Mouse (Mus musculus): ENCODE measurements around the gene Reck. TPM values are rescaled to one million over a fixed set of nuclear protein-coding genes. Genes with fewer than 3 reads are reported as not detected.

Gene Reck
- total and polyA plus RNA-seq, 2 experiments from 2014 or later = 4.1 to 5.6 TPM

GRCm38 (mm10) chr4:43942421-43942820 is 67.1 kb downstream of the Reck start:
- no peak overlapping the region for H3K27ac ChIP-seq (ENCODE audit: low read depth)
- H3K9me3 ChIP-seq (replicated peaks; ENCODE audit: control insufficient read depth, low read length) = no peaks in the 10 kb centered on the region
- no peaks in the 10 kb centered on the region for H3K4me1 ChIP-seq (ENCODE audit: control insufficient read depth, insufficient read depth)
- peaks cover 20% of the 10 kb centered on the region for H3K36me3 ChIP-seq (replicated peaks; ENCODE audit: control insufficient read depth, insufficient read depth, low read length)
- no peak for TF ChIP-seq EP300 (IDR thresholded peaks at IDR 0.05; ENCODE audit: low read depth)
- TF ChIP-seq CTCF (IDR thresholded peaks at IDR 0.05; ENCODE audit: low read depth) = no peak
- 89% methylated on average over 8 of the region's 8 CpGs for WGBS
- ATAC-seq (ENCODE audit: insufficient read depth, low read depth) (no peak), DNase-seq (ENCODE audit: low spot score) (no peak)
- H3K9ac ChIP-seq (replicated peaks; ENCODE audit: low read depth, low read length) = no peak overlapping the region
- H3K4me3 ChIP-seq (ENCODE audit: low read depth, low read length) = no peak overlapping the region
- no peaks in the 10 kb centered on the region for H3K27me3 ChIP-seq (ENCODE audit: control insufficient read depth, insufficient read depth, low read length)
- no peak overlapping the region for H3K4me2 ChIP-seq (ENCODE audit: low read depth, low read length)

- Histone ChIP-seq H3K4me2 (ENCODE audit: low read depth, low read length) (no peak overlapping the region), H3K9ac (replicated peaks; ENCODE audit: low read depth, low read length) (no peak overlapping the region), H3K27me3 (ENCODE audit: control insufficient read depth, insufficient read depth, low read length) (no peaks in the 10 kb centered on the region), H3K4me1 (ENCODE audit: control insufficient read depth, insufficient read depth) (no peaks in the 10 kb centered on the region), H3K27ac (ENCODE audit: low read depth) (no peak overlapping the region), H3K9me3 (replicated peaks; ENCODE audit: control insufficient read depth, low read length) (no peaks in the 10 kb centered on the region), H3K4me3 (ENCODE audit: low read depth, low read length) (no peak overlapping the region), H3K36me3 (replicated peaks; ENCODE audit: control insufficient read depth, insufficient read depth, low read length) (no peaks in the 10 kb centered on the region; the same call in 1 of the 2 replicates)
- no peak for TF ChIP-seq EP300 (IDR thresholded peaks at IDR 0.05; ENCODE audit: low read depth)
- no peak for TF ChIP-seq CTCF (IDR thresholded peaks at IDR 0.05; ENCODE audit: low read depth)
- DNase-seq (ENCODE audit: low spot score) = no peak
- WGBS = 91% methylated on average over 2 of the region's 2 CpGs
- ATAC-seq (ENCODE audit: insufficient read depth, low read depth) = no peak
Measured at GRCm38 (mm10) chr4:43947571-43947970, 72.2 kb downstream of the Reck start.

GRCm38 (mm10) chr4:43957292-43957845 is 82.0 kb downstream of the Reck start, which contains the start of gene Glipr2:
Gene Glipr2, plus strand, starts transcription at chr4:43957401.
- 0% methylated on average over 45 of the region's 45 CpGs for WGBS
- peak; percentile 90 for ATAC-seq (ENCODE audit: insufficient read depth, low read depth)
- no peaks in the 10 kb centered on the region for H3K36me3 ChIP-seq (replicated peaks; ENCODE audit: control insufficient read depth, insufficient read depth, low read length)
- H3K4me1 ChIP-seq (ENCODE audit: control insufficient read depth, insufficient read depth) = 0 out of 2 replicates have a peak, but pooled peaks cover 9% of the 10 kb centered on the region
- H3K27ac ChIP-seq (ENCODE audit: low read depth) = peak within 1 kb of the TSS; percentile 80
- no peaks in the 10 kb centered on the region for H3K27me3 ChIP-seq (ENCODE audit: control insufficient read depth, insufficient read depth, low read length)
- peak within 1 kb of the TSS; percentile 67 for H3K9ac ChIP-seq (replicated peaks; ENCODE audit: low read depth, low read length)
- DNase-seq (ENCODE audit: low spot score) = peak; percentile 74
- H3K4me2 ChIP-seq (ENCODE audit: low read depth, low read length) = peak within 1 kb of the TSS; percentile 99
- peak within 1 kb of the TSS; percentile 74 for H3K4me3 ChIP-seq (ENCODE audit: low read depth, low read length)
- H3K9me3 ChIP-seq (replicated peaks; ENCODE audit: control insufficient read depth, low read length) = no peaks in the 10 kb centered on the region
- TF ChIP-seq CTCF (IDR thresholded peaks at IDR 0.05; ENCODE audit: low read depth) (peak; percentile 77), EP300 (IDR thresholded peaks at IDR 0.05; ENCODE audit: low read depth) (no peak)

GRCm38 (mm10) chr4:43957846-43958461 is 82.6 kb downstream of the Reck start:
- DNase-seq (ENCODE audit: low spot score) (no peak), ATAC-seq (ENCODE audit: insufficient read depth, low read depth) (peak; percentile 34)
- under 1% methylated on average over 26 of the region's 26 CpGs for WGBS
- Histone ChIP-seq H3K9me3 (replicated peaks; ENCODE audit: control insufficient read depth, low read length) (no peaks in the 10 kb centered on the region), H3K4me3 (ENCODE audit: low read depth, low read length) (peak overlapping the region; percentile 74), H3K36me3 (replicated peaks; ENCODE audit: control insufficient read depth, insufficient read depth, low read length) (no peaks in the 10 kb centered on the region), H3K27me3 (ENCODE audit: control insufficient read depth, insufficient read depth, low read length) (no peaks in the 10 kb centered on the region), H3K9ac (replicated peaks; ENCODE audit: low read depth, low read length) (peak overlapping the region; percentile 67), H3K4me2 (ENCODE audit: low read depth, low read length) (peak overlapping the region; percentile 99), H3K27ac (ENCODE audit: low read depth) (peak overlapping the region; percentile 80), H3K4me1 (ENCODE audit: control insufficient read depth, insufficient read depth) (0 out of 2 replicates have a peak, but pooled peaks cover 9% of the 10 kb centered on the region)
- TF ChIP-seq CTCF (IDR thresholded peaks at IDR 0.05; ENCODE audit: low read depth) (no peak), EP300 (IDR thresholded peaks at IDR 0.05; ENCODE audit: low read depth) (no peak)

- H3K4me3 ChIP-seq (ENCODE audit: low read depth, low read length) = no peak overlapping the region
- no peaks in the 10 kb centered on the region for H3K9me3 ChIP-seq (replicated peaks; ENCODE audit: control insufficient read depth, low read length)
- no peak overlapping the region for H3K27ac ChIP-seq (ENCODE audit: low read depth)
- no peak overlapping the region for H3K9ac ChIP-seq (replicated peaks; ENCODE audit: low read depth, low read length)
- no peaks in the 10 kb centered on the region for H3K27me3 ChIP-seq (ENCODE audit: control insufficient read depth, insufficient read depth, low read length)
- peak overlapping the region; percentile 99 for H3K4me2 ChIP-seq (ENCODE audit: low read depth, low read length)
- H3K36me3 ChIP-seq (replicated peaks; ENCODE audit: control insufficient read depth, insufficient read depth, low read length) = no peaks in the 10 kb centered on the region
- no peak for DNase-seq (ENCODE audit: low spot score)
- WGBS = 52% methylated on average over 9 of the region's 9 CpGs
- no peak for ATAC-seq (ENCODE audit: insufficient read depth, low read depth)
- TF ChIP-seq CTCF (IDR thresholded peaks at IDR 0.05; ENCODE audit: low read depth) (no peak), EP300 (IDR thresholded peaks at IDR 0.05; ENCODE audit: low read depth) (no peak)
- 0 out of 2 replicates have a peak, but pooled peaks cover 13% of the 10 kb centered on the region for H3K4me1 ChIP-seq (ENCODE audit: control insufficient read depth, insufficient read depth)
Measured at GRCm38 (mm10) chr4:43959523-43960179, 84.3 kb downstream of the Reck start.
